Mouse (Mus musculus): ENCODE measurements at regions not wholly inside any gene's neighbourhood (a gene's known extent, or its start where the extent isn't known, plus 50 kb on each side); places are given as distances from the start of the nearest gene placed in this dataset.

GRCm38 (mm10) chr14:76964046-76964445 is 72.5 kb upstream of the Ccdc122 start:
- Histone ChIP-seq H3K27ac (ENCODE audit: insufficient read depth, low read length) (no peak overlapping the region), H3K4me3 (ENCODE audit: low read depth, low read length) (no peak overlapping the region), H3K9ac (ENCODE audit: low read depth, poor library complexity, severe bottlenecking) (no peak overlapping the region), H3K4me1 (ENCODE audit: control insufficient read depth, insufficient read depth, low read length) (no peaks in the 10 kb centered on the region), H3K27me3 (ENCODE audit: control insufficient read depth, insufficient read depth, low read length, poor library complexity, severe bottlenecking) (no peaks in the 10 kb centered on the region), H3K36me3 (ENCODE audit: control insufficient read depth, insufficient read depth, low read length, poor library complexity, severe bottlenecking) (no peaks in the 10 kb centered on the region), H3K9me3 (replicated peaks; ENCODE audit: control insufficient read depth, insufficient read depth, low read length, poor library complexity, severe bottlenecking) (0 out of 2 replicates have a peak, but pooled peaks cover 12% of the 10 kb centered on the region)
- TF ChIP-seq POLR2A (IDR thresholded peaks at IDR 0.05; ENCODE audit: insufficient read depth, low read length) (no peak), CTCF (IDR thresholded peaks at IDR 0.05; ENCODE audit: low read depth, low read length) (no peak), EP300 (IDR thresholded peaks at IDR 0.05; ENCODE audit: insufficient read depth, low read depth, low read length) (no peak)

- TF ChIP-seq EP300 (IDR thresholded peaks at IDR 0.05; ENCODE audit: insufficient read depth, low read depth, low read length): no peak
- no peak for TF ChIP-seq CTCF (IDR thresholded peaks at IDR 0.05; ENCODE audit: low read depth, low read length)
- TF ChIP-seq POLR2A (IDR thresholded peaks at IDR 0.05; ENCODE audit: insufficient read depth, low read length): no peak
- Histone ChIP-seq H3K36me3 (ENCODE audit: control insufficient read depth, insufficient read depth, low read length, poor library complexity, severe bottlenecking) (no peaks in the 10 kb centered on the region), H3K27ac (ENCODE audit: insufficient read depth, low read length) (no peak overlapping the region), H3K27me3 (ENCODE audit: control insufficient read depth, insufficient read depth, low read length, poor library complexity, severe bottlenecking) (no peaks in the 10 kb centered on the region), H3K4me1 (ENCODE audit: control insufficient read depth, insufficient read depth, low read length) (no peaks in the 10 kb centered on the region), H3K9me3 (replicated peaks; ENCODE audit: control insufficient read depth, insufficient read depth, low read length, poor library complexity, severe bottlenecking) (no peaks in the 10 kb centered on the region), H3K9ac (ENCODE audit: low read depth, poor library complexity, severe bottlenecking) (no peak overlapping the region), H3K4me3 (ENCODE audit: low read depth, low read length) (no peak overlapping the region)
Measured at GRCm38 (mm10) chr14:76958875-76959274, 77.7 kb upstream of the Ccdc122 start.

GRCm38 (mm10) chr14:76957136-76957535 is 79.4 kb upstream of the Ccdc122 start:
- H3K9ac ChIP-seq (ENCODE audit: low read depth, poor library complexity, severe bottlenecking): no peak overlapping the region
- H3K27ac ChIP-seq (ENCODE audit: insufficient read depth, low read length): no peak overlapping the region
- no peaks in the 10 kb centered on the region for H3K4me1 ChIP-seq (ENCODE audit: control insufficient read depth, insufficient read depth, low read length)
- TF ChIP-seq EP300 (IDR thresholded peaks at IDR 0.05; ENCODE audit: insufficient read depth, low read depth, low read length): no peak
- TF ChIP-seq CTCF (IDR thresholded peaks at IDR 0.05; ENCODE audit: low read depth, low read length): no peak
- TF ChIP-seq POLR2A (IDR thresholded peaks at IDR 0.05; ENCODE audit: insufficient read depth, low read length): no peak
- H3K9me3 ChIP-seq (replicated peaks; ENCODE audit: control insufficient read depth, insufficient read depth, low read length, poor library complexity, severe bottlenecking): no peaks in the 10 kb centered on the region
- H3K27me3 ChIP-seq (ENCODE audit: control insufficient read depth, insufficient read depth, low read length, poor library complexity, severe bottlenecking): no peaks in the 10 kb centered on the region
- no peaks in the 10 kb centered on the region for H3K36me3 ChIP-seq (ENCODE audit: control insufficient read depth, insufficient read depth, low read length, poor library complexity, severe bottlenecking)
- H3K4me3 ChIP-seq (ENCODE audit: low read depth, low read length): no peak overlapping the region

DNA sequence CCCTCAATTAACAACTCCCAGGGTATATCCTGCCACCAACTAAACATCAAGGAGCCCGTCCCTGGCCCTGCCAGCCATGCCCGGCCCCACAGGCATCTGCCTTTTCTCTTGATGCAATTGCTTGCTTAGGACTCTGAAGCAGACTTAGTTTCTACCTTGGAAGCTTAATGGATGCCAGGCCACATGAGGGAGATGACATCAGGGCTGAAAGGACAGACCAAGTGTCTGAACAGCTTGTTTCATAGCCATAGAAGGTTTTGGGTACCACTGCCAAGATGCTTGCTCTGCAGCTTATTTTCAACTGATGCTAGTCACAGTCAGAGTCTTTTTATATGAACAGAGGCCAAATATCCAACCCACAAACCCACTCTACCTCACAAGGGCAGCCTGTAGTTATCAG is 83.4 kb upstream of the Ccdc122 start:
- no peaks in the 10 kb centered on the region for H3K36me3 ChIP-seq (ENCODE audit: control insufficient read depth, insufficient read depth, low read length, poor library complexity, severe bottlenecking)
- no peak overlapping the region for H3K27ac ChIP-seq (ENCODE audit: insufficient read depth, low read length)
- H3K27me3 ChIP-seq (ENCODE audit: control insufficient read depth, insufficient read depth, low read length, poor library complexity, severe bottlenecking): no peaks in the 10 kb centered on the region
- TF ChIP-seq EP300 (IDR thresholded peaks at IDR 0.05; ENCODE audit: insufficient read depth, low read depth, low read length) (no peak), POLR2A (IDR thresholded peaks at IDR 0.05; ENCODE audit: insufficient read depth, low read length) (no peak), CTCF (IDR thresholded peaks at IDR 0.05; ENCODE audit: low read depth, low read length) (no peak)
- H3K9me3 ChIP-seq (replicated peaks; ENCODE audit: control insufficient read depth, insufficient read depth, low read length, poor library complexity, severe bottlenecking): no peaks in the 10 kb centered on the region
- H3K4me3 ChIP-seq (ENCODE audit: low read depth, low read length): no peak overlapping the region
- no peaks in the 10 kb centered on the region for H3K4me1 ChIP-seq (ENCODE audit: control insufficient read depth, insufficient read depth, low read length)
- H3K9ac ChIP-seq (ENCODE audit: low read depth, poor library complexity, severe bottlenecking): no peak overlapping the region

- no peak overlapping the region for H3K9ac ChIP-seq (ENCODE audit: low read depth, poor library complexity, severe bottlenecking)
- no peak for TF ChIP-seq EP300 (IDR thresholded peaks at IDR 0.05; ENCODE audit: insufficient read depth, low read depth, low read length)
- no peak for TF ChIP-seq POLR2A (IDR thresholded peaks at IDR 0.05; ENCODE audit: insufficient read depth, low read length)
- no peak for TF ChIP-seq CTCF (IDR thresholded peaks at IDR 0.05; ENCODE audit: low read depth, low read length)
- H3K36me3 ChIP-seq (ENCODE audit: control insufficient read depth, insufficient read depth, low read length, poor library complexity, severe bottlenecking): no peaks in the 10 kb centered on the region
- H3K4me3 ChIP-seq (ENCODE audit: low read depth, low read length): no peak overlapping the region
- no peaks in the 10 kb centered on the region for H3K27me3 ChIP-seq (ENCODE audit: control insufficient read depth, insufficient read depth, low read length, poor library complexity, severe bottlenecking)
- no peaks in the 10 kb centered on the region for H3K9me3 ChIP-seq (replicated peaks; ENCODE audit: control insufficient read depth, insufficient read depth, low read length, poor library complexity, severe bottlenecking)
- peaks cover 2% of the 10 kb centered on the region for H3K4me1 ChIP-seq (ENCODE audit: control insufficient read depth, insufficient read depth, low read length)
- no peak overlapping the region for H3K27ac ChIP-seq (ENCODE audit: insufficient read depth, low read length)
Measured at GRCm38 (mm10) chr14:76951450-76951849, 85.1 kb upstream of the Ccdc122 start.

- no peaks in the 10 kb centered on the region for H3K27me3 ChIP-seq (ENCODE audit: control insufficient read depth, insufficient read depth, low read length, poor library complexity, severe bottlenecking)
- H3K4me1 ChIP-seq (ENCODE audit: control insufficient read depth, insufficient read depth, low read length): peaks cover 2% of the 10 kb centered on the region
- no peak for TF ChIP-seq CTCF (IDR thresholded peaks at IDR 0.05; ENCODE audit: low read depth, low read length)
- no peaks in the 10 kb centered on the region for H3K9me3 ChIP-seq (replicated peaks; ENCODE audit: control insufficient read depth, insufficient read depth, low read length, poor library complexity, severe bottlenecking)
- no peak overlapping the region for H3K27ac ChIP-seq (ENCODE audit: insufficient read depth, low read length)
- no peak overlapping the region for H3K9ac ChIP-seq (ENCODE audit: low read depth, poor library complexity, severe bottlenecking)
- no peaks in the 10 kb centered on the region for H3K36me3 ChIP-seq (ENCODE audit: control insufficient read depth, insufficient read depth, low read length, poor library complexity, severe bottlenecking)
- no peak overlapping the region for H3K4me3 ChIP-seq (ENCODE audit: low read depth, low read length)
Measured at GRCm38 (mm10) chr14:76949388-76949787, 87.2 kb upstream of the Ccdc122 start.

Data from ES-Bruce4 (cell line).